Mouse (Mus musculus): Measurements from ENCODE around the gene Ssu2. TPM values are rescaled to one million over a fixed set of nuclear protein-coding genes. Genes with fewer than 3 reads are reported as not detected.

Ssu2 gene
- polyA plus RNA-seq, 1 experiment from 2014 or later, result 2.0 TPM

- Histone ChIP-seq H3K9ac (no peak overlapping the region), H3K27ac (no peak overlapping the region), H3K27me3 (no peaks in the 10 kb centered on the region), H3K4me3 (no peak overlapping the region), H3K4me2 (no peak overlapping the region), H3K36me3 (no peaks in the 10 kb centered on the region), H3K4me1 (peaks cover 8% of the 10 kb centered on the region; the same call in 1 of the 2 replicates), H3K9me3 (no peaks in the 10 kb centered on the region)
- peak; percentile 48; the same call in 1 of the 2 replicates for ATAC-seq (ENCODE audit: insufficient number of reproducible peaks, insufficient read depth, low FRiP score, low TSS enrichment, low read depth)
- 80% methylated on average over 8 of the region's 8 CpGs for WGBS
These were observed 4.7 kb downstream of the Ssu2 start for GRCm38 (mm10) chr6:112382990-112383685.

- no peak overlapping the region for H3K27ac ChIP-seq
- H3K4me3 ChIP-seq, result no peak overlapping the region
- peaks cover 11% of the 10 kb centered on the region; the same call in 1 of the 2 replicates for H3K4me1 ChIP-seq
- H3K36me3 ChIP-seq, result no peaks in the 10 kb centered on the region
- no peaks in the 10 kb centered on the region for H3K27me3 ChIP-seq
- no peak for ATAC-seq (ENCODE audit: insufficient number of reproducible peaks, insufficient read depth, low FRiP score, low TSS enrichment, low read depth)
- H3K9ac ChIP-seq, result no peak overlapping the region
- 88% methylated on average over 9 of the region's 9 CpGs for WGBS
- no peaks in the 10 kb centered on the region for H3K9me3 ChIP-seq
- no peak overlapping the region for H3K4me2 ChIP-seq
These were observed 8.8 kb downstream of the Ssu2 start for GRCm38 (mm10) chr6:112379054-112379453.

- 52% methylated on average over 11 of the region's 13 CpGs for WGBS
- Histone ChIP-seq H3K9me3 (no peaks in the 10 kb centered on the region), H3K36me3 (no peaks in the 10 kb centered on the region), H3K4me3 (no peak overlapping the region), H3K9ac (no peak overlapping the region), H3K27ac (no peak overlapping the region), H3K4me2 (no peak overlapping the region), H3K4me1 (peaks cover 2% of the 10 kb centered on the region; the same call in 1 of the 2 replicates), H3K27me3 (no peaks in the 10 kb centered on the region)
- no peak for ATAC-seq (ENCODE audit: insufficient number of reproducible peaks, insufficient read depth, low FRiP score, low TSS enrichment, low read depth)
These were observed 12.0 kb downstream of the Ssu2 start for GRCm38 (mm10) chr6:112375661-112376392.

- Histone ChIP-seq H3K4me1 (peaks cover 2% of the 10 kb centered on the region; the same call in 1 of the 2 replicates), H3K4me3 (no peak overlapping the region), H3K9me3 (no peaks in the 10 kb centered on the region), H3K4me2 (no peak overlapping the region), H3K9ac (no peak overlapping the region), H3K27ac (no peak overlapping the region), H3K27me3 (no peaks in the 10 kb centered on the region), H3K36me3 (no peaks in the 10 kb centered on the region)
- ATAC-seq (ENCODE audit: insufficient number of reproducible peaks, insufficient read depth, low FRiP score, low TSS enrichment, low read depth), result no peak
- WGBS, result 44% methylated on average over 8 of the region's 8 CpGs
These were observed 13.8 kb downstream of the Ssu2 start for GRCm38 (mm10) chr6:112373886-112374585.

GRCm38 (mm10) chr6:112365294-112365693 is 22.5 kb downstream of the Ssu2 start:
- no peaks in the 10 kb centered on the region for H3K9me3 ChIP-seq
- no peak for ATAC-seq (ENCODE audit: insufficient number of reproducible peaks, insufficient read depth, low FRiP score, low TSS enrichment, low read depth)
- no peak overlapping the region for H3K4me3 ChIP-seq
- H3K9ac ChIP-seq, result no peak overlapping the region
- peaks cover 6% of the 10 kb centered on the region; the same call in 1 of the 2 replicates for H3K4me1 ChIP-seq
- no peaks in the 10 kb centered on the region for H3K36me3 ChIP-seq
- WGBS, result 83% methylated on average over 10 of the region's 10 CpGs
- H3K27ac ChIP-seq, result no peak overlapping the region
- H3K27me3 ChIP-seq, result no peaks in the 10 kb centered on the region
- H3K4me2 ChIP-seq, result no peak overlapping the region

- no peak for ATAC-seq (ENCODE audit: insufficient number of reproducible peaks, insufficient read depth, low FRiP score, low TSS enrichment, low read depth)
- 52% methylated on average over 2 of the region's 2 CpGs for WGBS
- no peaks in the 10 kb centered on the region for H3K27me3 ChIP-seq
These were observed 23.2 kb downstream of the Ssu2 start for GRCm38 (mm10) chr6:112364581-112364980.

GRCm38 (mm10) chr6:112362349-112362958 is 25.4 kb downstream of the Ssu2 start:
- Histone ChIP-seq H3K27ac (no peak overlapping the region), H3K4me2 (no peak overlapping the region), H3K9ac (no peak overlapping the region), H3K36me3 (no peaks in the 10 kb centered on the region), H3K27me3 (no peaks in the 10 kb centered on the region), H3K4me3 (no peak overlapping the region), H3K9me3 (no peaks in the 10 kb centered on the region), H3K4me1 (peaks cover 9% of the 10 kb centered on the region; the same call in 1 of the 2 replicates)
- ATAC-seq (ENCODE audit: insufficient number of reproducible peaks, insufficient read depth, low FRiP score, low TSS enrichment, low read depth), result no peak
- WGBS, result 37% methylated on average over 6 of the region's 6 CpGs

More at GRCm38 (mm10) chr6:112364581-112364980, 23.2 kb downstream of the Ssu2 start:
- no peaks in the 10 kb centered on the region for H3K9me3 ChIP-seq
- H3K36me3 ChIP-seq, result no peaks in the 10 kb centered on the region
- H3K4me2 ChIP-seq, result no peak overlapping the region
- H3K27ac ChIP-seq, result no peak overlapping the region
- H3K9ac ChIP-seq, result no peak overlapping the region
- no peak overlapping the region for H3K4me3 ChIP-seq
- H3K4me1 ChIP-seq, result peaks cover 9% of the 10 kb centered on the region; the same call in 1 of the 2 replicates

- Histone ChIP-seq H3K27ac (peak overlapping the region; percentile 71), H3K4me1 (peaks cover 9% of the 10 kb centered on the region; the same call in 1 of the 2 replicates), H3K4me3 (no peak overlapping the region), H3K36me3 (no peaks in the 10 kb centered on the region), H3K9me3 (no peaks in the 10 kb centered on the region), H3K27me3 (no peaks in the 10 kb centered on the region), H3K9ac (no peak overlapping the region), H3K4me2 (no peak overlapping the region)
- 59% methylated on average over 8 of the region's 8 CpGs for WGBS
- no peak for ATAC-seq (ENCODE audit: insufficient number of reproducible peaks, insufficient read depth, low FRiP score, low TSS enrichment, low read depth)
These were observed 27.1 kb downstream of the Ssu2 start for GRCm38 (mm10) chr6:112360676-112361075.

- WGBS, result 86% methylated on average over 1 of the region's 1 CpGs
- H3K4me2 ChIP-seq, result no peak overlapping the region
These were observed 28.5 kb downstream of the Ssu2 start for GRCm38 (mm10) chr6:112359341-112359740.

GRCm38 (mm10) chr6:112350452-112350851 is 37.4 kb downstream of the Ssu2 start:
- Histone ChIP-seq H3K36me3 (no peaks in the 10 kb centered on the region), H3K27me3 (no peaks in the 10 kb centered on the region), H3K9me3 (no peaks in the 10 kb centered on the region), H3K4me3 (no peak overlapping the region), H3K4me1 (no peaks in the 10 kb centered on the region), H3K9ac (no peak overlapping the region), H3K27ac (no peak overlapping the region), H3K4me2 (no peak overlapping the region)
- WGBS, result 95% methylated on average over 4 of the region's 4 CpGs
- ATAC-seq (ENCODE audit: insufficient number of reproducible peaks, insufficient read depth, low FRiP score, low TSS enrichment, low read depth), result no peak

More at GRCm38 (mm10) chr6:112359341-112359740, 28.5 kb downstream of the Ssu2 start:
- H3K27ac ChIP-seq, result peak overlapping the region; percentile 45; the same call in 1 of the 2 replicates
- no peaks in the 10 kb centered on the region for H3K9me3 ChIP-seq
- no peaks in the 10 kb centered on the region for H3K27me3 ChIP-seq
- H3K9ac ChIP-seq, result no peak overlapping the region
- ATAC-seq (ENCODE audit: insufficient number of reproducible peaks, insufficient read depth, low FRiP score, low TSS enrichment, low read depth), result no peak
- H3K4me1 ChIP-seq, result peaks cover 9% of the 10 kb centered on the region; the same call in 1 of the 2 replicates
- no peak overlapping the region for H3K4me3 ChIP-seq
- H3K36me3 ChIP-seq, result no peaks in the 10 kb centered on the region

- Histone ChIP-seq H3K4me1 (0 out of 2 replicates have a peak, but pooled peaks cover 3% of the 10 kb centered on the region), H3K4me2 (no peak overlapping the region), H3K4me3 (no peak overlapping the region), H3K9me3 (no peaks in the 10 kb centered on the region), H3K36me3 (no peaks in the 10 kb centered on the region), H3K27me3 (no peaks in the 10 kb centered on the region), H3K27ac (no peak overlapping the region), H3K9ac (no peak overlapping the region)
- WGBS, result 83% methylated on average over 4 of the region's 4 CpGs
- no peak for ATAC-seq (ENCODE audit: insufficient number of reproducible peaks, insufficient read depth, low FRiP score, low TSS enrichment, low read depth)
These were observed 48.8 kb downstream of the Ssu2 start for GRCm38 (mm10) chr6:112339016-112339415.

Data from embryonic facial prominence, embryonic 13.5 days (tissue).